Mouse (Mus musculus) cerebellum, adult 11 months (tissue): Measurements from ENCODE around the gene Vmn2r70.

Source experiments
- DNase-seq: peaks from one replicate; pipeline ENCODE4 v3.0.0; 2022

Gene Vmn2r70

GRCm38 (mm10) chr7:85569092-85569491 is at the start of gene Vmn2r70:
Gene Vmn2r70 (minus strand): TSS chr7:85569192.
- DNase-seq = no peak

- DNase-seq = no peak
Measured at GRCm38 (mm10) chr7:85562787-85563186, 6.2 kb downstream of the Vmn2r70 start, which contains the start of gene Vmn2r71. Gene Vmn2r71 (plus strand): TSS chr7:85563087.

DNA sequence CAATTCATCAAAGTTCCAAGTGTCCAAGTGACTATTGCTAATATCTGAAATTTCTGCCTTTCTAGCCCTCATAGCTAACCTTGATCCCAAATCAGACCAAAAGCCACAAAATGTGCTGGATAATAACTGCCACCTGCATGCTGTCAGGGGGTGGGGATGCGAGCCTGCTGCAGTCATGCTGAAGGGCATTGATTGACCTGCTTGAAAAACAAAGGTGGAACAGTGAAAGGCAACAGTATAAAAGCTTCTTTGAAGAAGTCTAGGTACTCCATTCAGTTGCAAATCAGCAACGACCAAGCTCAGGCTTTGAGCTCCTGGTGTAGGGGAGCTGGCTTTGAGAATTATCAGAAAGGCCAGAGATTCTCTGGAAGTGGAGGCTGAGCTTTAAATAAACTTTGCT is 25.9 kb downstream of the Vmn2r70 start:
- no peak for DNase-seq

GRCm38 (mm10) chr7:85542108-85542507 is 26.9 kb downstream of the Vmn2r70 start:
- no peak for DNase-seq
